Mouse (Mus musculus): Measurements from ENCODE around the gene Kcnip1.

DNA sequence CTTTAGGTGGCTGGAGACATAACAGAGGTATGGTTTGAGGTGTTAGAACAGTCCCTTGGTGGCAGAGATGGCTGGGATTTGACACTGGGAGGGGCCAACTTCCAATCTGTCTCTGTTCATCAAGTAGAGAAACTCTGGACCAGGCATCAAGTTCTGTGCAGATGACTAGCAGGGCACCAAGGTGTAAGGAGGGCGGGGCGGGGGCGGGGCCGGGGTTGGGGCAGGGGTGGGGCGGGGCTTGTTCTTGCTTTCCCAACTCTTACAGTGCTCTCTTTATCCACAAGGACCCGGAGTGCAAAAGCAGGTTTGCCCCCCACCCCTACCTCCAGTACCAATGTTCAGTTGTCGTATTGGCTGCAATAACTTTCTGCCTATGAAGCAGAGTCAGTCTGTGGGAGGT, 30.8 kb downstream of the Kcnip1 start:
- no peak for TF ChIP-seq CTCF (IDR thresholded peaks at IDR 0.05; ENCODE audit: low read depth, low read length)
- no peak for TF ChIP-seq POLR2A (IDR thresholded peaks at IDR 0.05; ENCODE audit: extremely low read depth, insufficient read depth, low read length)
